8 mouse cellular contexts compared by ENCODE assay signal in the genomic region with DNA sequence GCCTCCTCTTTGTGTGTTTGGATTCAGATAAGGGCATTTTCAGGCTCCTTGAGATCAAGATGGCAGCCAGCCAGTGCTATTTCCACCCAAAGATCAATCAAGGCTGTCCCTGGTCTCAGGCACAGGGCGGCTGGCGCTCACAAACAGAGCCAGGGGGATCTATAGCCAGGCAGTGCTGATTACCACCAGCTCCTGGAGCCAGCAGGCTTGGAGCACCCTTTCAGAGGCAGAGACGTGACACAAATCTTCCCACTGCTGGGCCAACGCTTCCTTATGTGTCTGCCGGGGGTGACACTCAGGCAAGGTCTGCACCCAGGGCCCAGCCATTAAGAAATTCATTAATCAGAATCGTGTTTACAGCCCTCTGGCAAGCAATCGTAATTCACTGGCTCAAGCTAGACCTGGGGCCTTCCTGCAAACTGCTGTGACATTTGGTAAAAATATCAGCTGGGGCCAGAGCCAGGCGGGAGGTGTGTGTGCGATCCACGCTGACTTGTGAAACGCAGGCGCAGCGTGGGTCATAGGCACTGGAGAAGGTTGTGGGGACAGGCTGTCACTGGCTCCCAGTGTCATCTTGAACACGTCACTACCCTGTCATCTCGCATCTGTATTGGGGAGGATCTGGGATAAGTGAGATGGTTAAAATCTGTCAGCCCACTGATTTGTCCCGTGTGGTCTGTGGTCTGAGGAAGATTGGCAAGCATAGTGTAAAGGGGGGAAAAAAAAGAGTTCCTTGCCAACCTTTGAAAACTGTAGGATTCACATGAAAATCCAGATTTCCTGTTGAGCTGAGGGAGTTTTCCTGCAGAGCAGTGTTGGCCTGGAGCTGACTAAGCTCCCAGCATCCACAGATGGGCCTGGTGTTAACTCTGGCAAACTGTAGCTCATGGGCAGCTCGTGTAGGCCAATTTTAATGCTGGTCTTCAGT. TPM values are rescaled to one million over a fixed set of nuclear protein-coding genes. Genes with fewer than 3 reads are reported as not detected.
DNase-seq lines count a peak whose midpoint lies in the region; ATAC-seq and TF ChIP-seq lines count a peak whose summit lies in the region.

No protein-coding gene starts in this region.

- 40% methylated on average over 17 of the region's 17 CpGs for WGBS in intestine, embryonic 16.5 days
- 37% methylated on average over 17 of the region's 17 CpGs for WGBS in lung, postnatal 0 days

- peak; percentile 74 for DNase-seq in 3T3-L1 (ENCODE audit: low read depth, low spot score)
- DNase-seq in cerebellum, adult 18-20 months: peak; percentile 67 to 71
- DNase-seq in gastrocnemius, postnatal 25 days: peak; percentile 77
- DNase-seq in lung, postnatal 0 days (ENCODE audit: low spot score): peak; percentile 67
- no peak for DNase-seq in thymus, postnatal 25 days
- no peak for DNase-seq in spleen, postnatal 36 days (ENCODE audit: low spot score in 2 of 2)
- no peak for DNase-seq in yolk sac, embryonic 10.5 days (ENCODE audit: low spot score)

- no peak for TF ChIP-seq CTCF in lung, postnatal 0 days (IDR thresholded peaks at IDR 0.05)

- no peaks in the 10 kb centered on the region for H3K9me3 ChIP-seq in intestine, embryonic 16.5 days (ENCODE audit: control insufficient read depth, low read length)
- no peaks in the 10 kb centered on the region for H3K9me3 ChIP-seq in lung, postnatal 0 days (ENCODE audit: low read length)

- no peak for TF ChIP-seq EP300 in lung, postnatal 0 days (IDR thresholded peaks at IDR 0.05)

- peaks cover 21% of the 10 kb centered on the region for H3K4me1 ChIP-seq in intestine, embryonic 16.5 days (ENCODE audit: control insufficient read depth, insufficient read depth, low read length)
- no peaks in the 10 kb centered on the region for H3K4me1 ChIP-seq in lung, postnatal 0 days (ENCODE audit: insufficient read depth, low read depth, low read length)

- H3K27me3 ChIP-seq in intestine, embryonic 16.5 days (replicated peaks; ENCODE audit: control insufficient read depth, insufficient read depth, low read length): no peaks in the 10 kb centered on the region; the same call in 1 of the 2 replicates
- H3K27me3 ChIP-seq in lung, postnatal 0 days (replicated peaks; ENCODE audit: insufficient read depth, low read length): peaks cover 43% of the 10 kb centered on the region

- peak; percentile 58 for ATAC-seq in intestine, embryonic 16.5 days
- peak; percentile 82 for ATAC-seq in lung, postnatal 0 days

- H3K4me3 ChIP-seq in intestine, embryonic 16.5 days (ENCODE audit: low read length): no peak overlapping the region
- no peak overlapping the region for H3K4me3 ChIP-seq in lung, postnatal 0 days (ENCODE audit: low read depth, low read length)

- H3K27ac ChIP-seq in intestine, embryonic 16.5 days (ENCODE audit: low read length): 0 out of 2 replicates have a peak overlapping the region, but pooled peaks have one; percentile 17
- H3K27ac ChIP-seq in lung, postnatal 0 days (ENCODE audit: low read length): no peak overlapping the region

- H3K9ac ChIP-seq in intestine, embryonic 16.5 days (ENCODE audit: low read depth, low read length): peak overlapping the region; percentile 21; the same call in 1 of the 2 replicates
- no peak overlapping the region for H3K9ac ChIP-seq in lung, postnatal 0 days (replicated peaks; ENCODE audit: low read depth)

- no peak overlapping the region for H3K4me2 ChIP-seq in intestine, embryonic 16.5 days (ENCODE audit: low read depth, low read length)
- no peak overlapping the region for H3K4me2 ChIP-seq in lung, postnatal 0 days (replicated peaks; ENCODE audit: low read depth, low read length)

- H3K36me3 ChIP-seq in intestine, embryonic 16.5 days (ENCODE audit: control insufficient read depth, insufficient read depth, low read length): no peaks in the 10 kb centered on the region
- H3K36me3 ChIP-seq in lung, postnatal 0 days (ENCODE audit: insufficient read depth, low read length): no peaks in the 10 kb centered on the region

RNA-seq across cellular contexts. Expression of gene Tle3, which starts 56.5 kb away (rescaled TPM):
- 1 to 10 TPM; 7.9 to 10.0 TPM for total RNA-seq in gastrocnemius, postnatal 25 days (2021)
- polyA plus RNA-seq in intestine, embryonic 16.5 days (2015; fragmentation: Nextera tagmentation; extraction: Ambion mirVana): 15.9 and 18.8 TPM in 2 replicates
- polyA plus RNA-seq in lung, postnatal 0 days (2015; fragmentation: Nextera tagmentation; extraction: Ambion mirVana): 16.2 and 16.3 TPM in 2 replicates

Comparison
In these comparisons a context has a peak if more than half of its experiments do, and no peak if none do; other contexts are left out.
1. DNase-seq: peak in 3T3-L1 (single experiment), cerebellum, adult 18-20 months (2 of 2), gastrocnemius, postnatal 25 days (single experiment) and lung, postnatal 0 days (single experiment); none in thymus, postnatal 25 days (single experiment), spleen, postnatal 36 days (0 of 2) and yolk sac, embryonic 10.5 days (single experiment).